Mouse (Mus musculus): Measurements from ENCODE around the gene Astn2.

GRCm38 (mm10) chr4:65376571-65376970 lies 1027.8 kb downstream of the Astn2 start:
- no peak for TF ChIP-seq CTCF (conservative IDR thresholded peaks at IDR 0.05; ENCODE audit: low read length)
- no peak for TF ChIP-seq POU5F1 (IDR thresholded peaks at IDR 0.05; ENCODE audit: borderline replicate concordance, low read length)

All from E14TG2a.4 (cell line).